Mouse (Mus musculus) ES-Bruce4 (cell line): ENCODE measurements around the gene Ccm2. TPM values are rescaled to one million over a fixed set of nuclear protein-coding genes. Genes with fewer than 3 reads are reported as not detected.

Source experiments
- H3K27ac ChIP-seq: 2 replicates; pipeline ENCODE4 v1.5.1; 2012; ENCODE audit warnings: low read length, inconsistent platforms; ENCODE audit not compliant: insufficient read depth
- H3K27me3 ChIP-seq: 2 replicates; pipeline ENCODE4 v1.6.1; 2012; ENCODE audit warnings: mild to moderate bottlenecking, low read length, inconsistent platforms; ENCODE audit not compliant: control insufficient read depth, poor library complexity, insufficient read depth, severe bottlenecking
- H3K36me3 ChIP-seq: 2 replicates; pipeline ENCODE4 v1.6.1; 2012; ENCODE audit warnings: inconsistent platforms, mild to moderate bottlenecking, low read length, moderate library complexity; ENCODE audit not compliant: control insufficient read depth, poor library complexity, insufficient read depth, severe bottlenecking
- H3K4me1 ChIP-seq: one replicate; pipeline ENCODE4 v1.8.1; 2011; ENCODE audit warnings: low read length; ENCODE audit not compliant: control insufficient read depth, insufficient read depth
- H3K4me3 ChIP-seq: 2 replicates; pipeline ENCODE4 v1.5.1; 2011; ENCODE audit warnings: low read depth, mild to moderate bottlenecking, low read length
- H3K9ac ChIP-seq: 2 replicates; pipeline ENCODE4 v1.6.1; 2012; ENCODE audit warnings: low read depth, mild to moderate bottlenecking, inconsistent platforms; ENCODE audit not compliant: poor library complexity, severe bottlenecking
- H3K9me3 ChIP-seq: replicated peaks from 2 replicates; pipeline ENCODE4 v1.6.1; 2012; ENCODE audit warnings: mild to moderate bottlenecking, low read length, inconsistent platforms; ENCODE audit not compliant: control insufficient read depth, poor library complexity, insufficient read depth, severe bottlenecking
- CTCF ChIP-seq: IDR thresholded peaks from one replicate; pipeline ENCODE4 v1.8.1; 2011; ENCODE audit warnings: low read depth, low read length
- EP300 ChIP-seq: IDR thresholded peaks from 2 replicates; pipeline ENCODE4 v1.6.1; 2011; ENCODE audit warnings: low read depth, low read length; ENCODE audit not compliant: insufficient read depth
- POLR2A ChIP-seq: IDR thresholded peaks from one replicate; pipeline ENCODE4 v1.8.1; 2011; ENCODE audit warnings: low read length; ENCODE audit not compliant: insufficient read depth
- polyA plus RNA-seq: library from polyadenylated mRNA; stranded (reverse); fragments of >200 nt; gene quantifications from 2 replicates; pipeline ENCODE4 v1.2.4, GENCODE M21; 2011; ENCODE audit warnings: low read depth; ENCODE audit not compliant: missing spikeins, insufficient read depth, insufficient read length

The Ccm2 gene
- polyA plus RNA-seq, 1 experiment: 36.5 TPM

- no peak overlapping the region for H3K27ac ChIP-seq
- TF ChIP-seq EP300 (no peak), CTCF (no peak), POLR2A (no peak)
- H3K4me1 ChIP-seq: no peaks in the 10 kb centered on the region
- no peaks in the 10 kb centered on the region for H3K9me3 ChIP-seq
- H3K27me3 ChIP-seq: no peaks in the 10 kb centered on the region
- no peak overlapping the region for H3K9ac ChIP-seq
- no peaks in the 10 kb centered on the region for H3K36me3 ChIP-seq
- H3K4me3 ChIP-seq: no peak overlapping the region
Measured at GRCm38 (mm10) chr11:6566496-6566895, 19.8 kb downstream of the Ccm2 start.

GRCm38 (mm10) chr11:6567951-6568350 is 21.3 kb downstream of the Ccm2 start:
- no peaks in the 10 kb centered on the region for H3K36me3 ChIP-seq
- H3K9ac ChIP-seq: no peak overlapping the region
- H3K4me1 ChIP-seq: no peaks in the 10 kb centered on the region
- H3K4me3 ChIP-seq: no peak overlapping the region
- H3K27me3 ChIP-seq: no peaks in the 10 kb centered on the region
- H3K27ac ChIP-seq: no peak overlapping the region
- TF ChIP-seq EP300 (no peak), POLR2A (no peak), CTCF (no peak)
- no peaks in the 10 kb centered on the region for H3K9me3 ChIP-seq

DNA sequence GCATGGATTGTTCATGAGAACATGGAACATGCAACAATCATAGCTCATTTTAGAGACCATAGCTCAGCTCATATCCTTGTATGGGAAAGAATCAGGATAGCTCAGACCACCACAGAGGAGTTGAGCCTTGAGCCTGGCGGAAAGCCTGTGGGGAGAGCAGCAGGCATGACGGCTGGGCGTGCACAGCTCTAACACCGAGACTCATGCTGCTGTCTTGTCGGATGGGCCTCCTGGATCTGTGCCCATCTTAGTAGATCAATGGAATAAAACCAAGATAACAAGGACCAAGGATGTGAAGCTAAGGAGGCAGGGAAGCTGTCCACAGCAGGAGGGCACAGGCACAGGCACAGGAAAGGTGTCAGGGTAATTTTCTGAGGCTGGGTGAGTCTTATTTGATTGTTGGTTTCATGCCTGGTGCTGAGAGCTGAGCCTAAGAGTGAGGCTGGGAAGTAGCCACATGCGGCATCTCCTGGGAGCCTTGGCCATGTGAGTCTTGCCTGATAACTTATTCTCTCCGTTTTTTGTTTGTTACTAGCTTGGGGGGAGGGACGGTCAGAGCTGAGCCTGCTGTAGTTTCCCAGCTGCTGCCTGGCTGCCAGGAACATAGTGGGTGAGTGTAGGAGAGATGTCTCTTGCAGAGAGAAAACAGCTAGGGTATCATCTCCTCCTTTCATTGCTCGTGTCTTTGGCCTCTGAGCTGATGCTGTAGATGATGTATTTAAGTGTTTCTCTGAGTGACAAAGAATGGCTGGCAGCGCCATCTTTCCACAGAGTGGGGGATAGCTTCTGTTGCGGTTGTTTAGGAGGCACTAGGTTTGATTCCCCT is 22.1 kb downstream of the Ccm2 start:
- Histone ChIP-seq H3K9me3 (no peaks in the 10 kb centered on the region), H3K4me1 (no peaks in the 10 kb centered on the region), H3K9ac (no peak overlapping the region), H3K36me3 (no peaks in the 10 kb centered on the region), H3K4me3 (no peak overlapping the region), H3K27ac (no peak overlapping the region), H3K27me3 (no peaks in the 10 kb centered on the region)
- TF ChIP-seq CTCF: no peak
- TF ChIP-seq EP300: no peak
- no peak for TF ChIP-seq POLR2A

DNA sequence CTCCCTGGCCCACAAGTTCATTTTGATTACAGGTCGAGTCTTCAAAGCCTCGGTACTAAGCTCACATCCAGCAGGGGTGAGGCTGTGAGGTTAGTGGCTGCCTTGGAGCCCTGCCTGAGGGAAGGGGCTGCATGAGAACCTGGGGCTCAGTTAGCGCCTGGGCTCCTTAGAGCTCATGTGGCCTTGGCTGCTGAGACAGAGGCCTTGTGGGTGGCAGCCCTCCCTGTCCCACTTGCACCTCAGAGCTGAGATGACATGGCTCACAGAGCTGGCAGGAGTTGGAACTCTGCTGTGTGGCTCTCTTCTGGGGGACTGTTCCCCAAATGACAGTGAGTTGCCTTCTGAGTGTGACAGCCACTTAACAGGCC is 22.7 kb downstream of the Ccm2 start:
- Histone ChIP-seq H3K9ac (no peak overlapping the region), H3K36me3 (no peaks in the 10 kb centered on the region), H3K4me1 (no peaks in the 10 kb centered on the region), H3K27me3 (no peaks in the 10 kb centered on the region), H3K9me3 (no peaks in the 10 kb centered on the region), H3K4me3 (no peak overlapping the region), H3K27ac (no peak overlapping the region)
- no peak for TF ChIP-seq POLR2A
- TF ChIP-seq CTCF: no peak
- TF ChIP-seq EP300: no peak

GRCm38 (mm10) chr11:6576151-6576550 is 29.5 kb downstream of the Ccm2 start:
- Histone ChIP-seq H3K9me3 (no peaks in the 10 kb centered on the region), H3K27ac (no peak overlapping the region), H3K4me1 (no peaks in the 10 kb centered on the region), H3K4me3 (no peak overlapping the region), H3K9ac (no peak overlapping the region), H3K36me3 (no peaks in the 10 kb centered on the region), H3K27me3 (no peaks in the 10 kb centered on the region)
- no peak for TF ChIP-seq POLR2A
- no peak for TF ChIP-seq CTCF
- TF ChIP-seq EP300: no peak

DNA sequence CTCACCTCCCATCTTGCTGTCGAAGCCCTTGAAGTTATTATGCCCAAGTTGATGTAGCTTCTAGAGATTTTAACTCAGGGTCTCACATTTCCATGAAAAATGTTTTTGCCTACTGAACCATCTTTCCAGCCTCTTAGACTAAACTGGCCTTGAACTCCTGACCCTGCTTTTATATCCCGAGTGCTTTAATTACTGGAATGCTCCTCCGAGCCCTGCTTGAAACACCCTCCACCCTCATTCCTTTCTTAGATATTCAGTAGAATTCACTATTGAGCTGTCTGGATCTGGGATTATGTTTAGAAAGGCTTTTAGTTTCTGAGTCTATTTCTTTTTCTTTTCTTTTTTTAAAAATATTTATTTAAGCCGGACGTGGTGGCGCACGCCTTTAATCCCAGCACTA is 32.7 kb downstream of the Ccm2 start:
- TF ChIP-seq CTCF (no peak), POLR2A (no peak), EP300 (no peak)
- no peak overlapping the region for H3K9ac ChIP-seq
- no peaks in the 10 kb centered on the region for H3K9me3 ChIP-seq
- H3K27ac ChIP-seq: no peak overlapping the region
- no peaks in the 10 kb centered on the region for H3K4me1 ChIP-seq
- H3K27me3 ChIP-seq: no peaks in the 10 kb centered on the region
- H3K4me3 ChIP-seq: no peak overlapping the region
- 0 out of 2 replicates have a peak, but pooled peaks cover 4% of the 10 kb centered on the region for H3K36me3 ChIP-seq
